Mouse (Mus musculus) small intestine, adult 2 months (tissue): ENCODE data around the gene Grk1.

Experiments
- CTCF ChIP-seq: fragments of 200-500 bp; IDR thresholded peaks from 2 replicates; pipeline ENCODE4 v1.5.1; 2012; ENCODE audit warnings: low read depth, mild to moderate bottlenecking, control low read depth, inconsistent platforms, low read length, moderate library complexity, mixed read lengths; ENCODE audit not compliant: insufficient replicate concordance, insufficient read length; ENCODE audit errors: extremely low read depth
- POLR2A ChIP-seq: fragments of 200-500 bp; IDR thresholded peaks from 2 replicates; pipeline ENCODE4 v1.6.1; 2012; ENCODE audit warnings: low read depth, mild to moderate bottlenecking, control low read depth, inconsistent platforms, low read length, moderate library complexity

DNA sequence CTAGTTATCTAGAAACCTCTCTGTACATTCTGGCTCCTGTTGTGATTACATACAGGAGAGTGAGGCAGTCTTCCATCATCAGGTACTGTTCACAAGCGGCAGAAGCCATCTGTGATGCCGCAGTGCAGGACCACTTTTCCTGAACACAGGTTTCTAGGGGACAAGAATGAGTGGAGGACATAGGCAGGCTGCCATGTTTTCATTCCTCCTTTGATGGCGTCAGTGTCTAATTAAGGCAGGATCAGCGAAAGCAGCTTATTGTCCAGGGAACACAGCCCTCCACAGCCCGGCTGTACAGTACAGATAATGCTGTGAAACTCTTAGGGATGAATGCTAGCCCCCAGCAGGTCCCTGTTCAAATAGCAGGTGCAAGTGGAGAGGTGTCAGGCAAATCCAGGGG is 1.1 kb downstream of the Grk1 start:
- TF ChIP-seq CTCF (no peak), POLR2A (no peak)
